Mouse (Mus musculus): ENCODE results near the gene 4933407L21Rik. TPM values are rescaled to one million over a fixed set of nuclear protein-coding genes. Genes with fewer than 3 reads are reported as not detected.

4933407L21Rik gene
- not detected for total RNA-seq (2021)

DNA sequence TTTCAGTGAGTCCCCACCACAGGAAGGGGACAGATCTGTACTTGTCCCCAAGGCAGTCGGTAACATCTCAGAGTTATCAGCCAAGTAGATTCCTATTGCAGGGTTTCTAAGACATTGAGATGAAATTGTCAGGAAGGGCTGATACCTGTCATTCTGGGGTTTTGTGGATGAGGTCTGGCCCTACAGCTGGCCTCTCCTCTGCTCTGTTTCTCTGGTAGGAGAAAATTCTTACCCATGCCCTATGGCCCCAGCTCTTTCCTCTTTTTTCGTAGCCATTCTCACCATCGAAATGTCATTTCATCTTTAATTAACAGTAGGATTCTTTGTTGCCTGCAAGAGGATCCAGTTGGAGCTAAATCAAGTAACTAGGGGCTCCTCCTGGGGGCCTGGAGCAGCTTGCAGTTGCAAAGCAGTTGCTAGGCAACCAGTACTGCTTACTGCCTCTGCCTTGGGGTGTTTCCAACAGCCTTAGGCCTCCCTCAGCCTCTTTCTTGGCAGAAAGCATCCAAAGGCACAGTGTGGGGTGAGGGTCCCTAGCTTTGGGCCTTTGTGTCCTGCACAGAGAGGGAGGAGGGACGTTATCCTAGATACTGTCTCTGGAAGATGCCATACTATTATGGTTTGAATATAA, at the start of gene 4933407L21Rik:
Gene 4933407L21Rik, plus strand, starts transcription at position 427 of the 631 bp plus-strand sequence.
- DNase-seq (ENCODE audit: low spot score): no peak
- intact Hi-C loops (cut with DNase I): no loop called here

- intact Hi-C loops (cut with DNase I): no loop called here
- DNase-seq (ENCODE audit: low spot score): no peak
These were observed 46.3 kb upstream of the 4933407L21Rik start for GRCm38 (mm10) chr1:85882003-85882402.

- intact Hi-C loops (cut with DNase I): no loop called here
- no peak for DNase-seq (ENCODE audit: low spot score)
These were observed 41.1 kb upstream of the 4933407L21Rik start for GRCm38 (mm10) chr1:85887221-85887620.

- peak; percentile 74 for DNase-seq (ENCODE audit: low spot score)
- intact Hi-C loops (cut with DNase I): loop anchor here (2.0 kb wide), 1 partner anchor 41 kb away; no protein-coding TSS in a partner anchor
These were observed 34.0 kb upstream of the 4933407L21Rik start, which contains the start of gene Itm2c for GRCm38 (mm10) chr1:85894231-85894747. TSS of gene Itm2c (plus strand) at chr1:85894281.

- intact Hi-C loops (cut with DNase I): loop anchor here (2.0 to 5.0 kb wide), 2 partner anchors 37 to 42 kb away; no protein-coding TSS in a partner anchor
- no peak for DNase-seq (ENCODE audit: low spot score)
These were observed 33.4 kb upstream of the 4933407L21Rik start for GRCm38 (mm10) chr1:85894748-85895360.

DNA sequence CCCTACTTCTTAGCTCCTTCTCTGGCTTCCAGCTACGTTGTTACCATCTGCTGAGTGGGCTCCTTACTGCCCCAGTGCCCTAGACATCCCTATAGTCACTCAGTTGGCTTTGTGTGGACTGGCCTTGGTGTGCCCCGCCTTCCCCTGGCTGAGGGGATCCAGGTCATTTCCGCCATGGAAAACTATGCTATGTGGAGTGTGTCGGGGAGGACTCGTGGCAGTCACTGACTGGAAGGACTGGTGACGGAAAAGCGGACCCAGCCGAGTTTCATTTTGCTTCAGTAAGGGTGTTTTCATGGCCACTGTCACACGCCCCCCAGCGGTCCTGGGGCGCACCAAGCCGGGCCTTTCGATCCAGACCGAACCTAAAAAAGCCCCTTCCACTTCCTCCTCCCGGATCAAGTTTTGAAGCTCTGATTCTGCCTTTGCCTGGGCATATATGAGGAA, 32.9 kb upstream of the 4933407L21Rik start:
- intact Hi-C loops (cut with DNase I): loop anchor here (2.0 to 5.0 kb wide), 2 partner anchors 37 to 43 kb away; no protein-coding TSS in a partner anchor
- DNase-seq (ENCODE audit: low spot score): peak; percentile 56

DNA sequence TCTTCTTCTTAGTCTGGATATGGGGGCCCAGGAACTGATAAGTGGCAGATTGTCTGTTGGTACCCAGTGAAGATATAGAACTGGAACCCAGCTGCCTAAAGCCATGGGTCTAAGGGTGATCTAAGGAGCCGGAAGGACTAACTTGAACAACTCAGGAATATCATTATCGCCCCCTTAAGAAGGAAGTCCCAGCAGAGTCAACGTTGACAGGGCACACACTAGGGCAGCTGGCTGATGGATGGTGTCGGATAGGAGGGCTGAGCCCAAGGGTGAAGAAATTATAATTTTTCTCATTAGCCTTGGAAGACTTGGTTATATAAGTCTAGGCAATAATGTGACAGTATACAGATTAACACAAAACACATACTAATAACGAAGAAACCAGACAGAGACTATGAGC, 32.2 kb upstream of the 4933407L21Rik start:
- no peak for DNase-seq (ENCODE audit: low spot score)
- intact Hi-C loops (cut with DNase I): loop anchor here (5.0 kb wide), 1 partner anchor 36 kb away; no protein-coding TSS in a partner anchor

DNA sequence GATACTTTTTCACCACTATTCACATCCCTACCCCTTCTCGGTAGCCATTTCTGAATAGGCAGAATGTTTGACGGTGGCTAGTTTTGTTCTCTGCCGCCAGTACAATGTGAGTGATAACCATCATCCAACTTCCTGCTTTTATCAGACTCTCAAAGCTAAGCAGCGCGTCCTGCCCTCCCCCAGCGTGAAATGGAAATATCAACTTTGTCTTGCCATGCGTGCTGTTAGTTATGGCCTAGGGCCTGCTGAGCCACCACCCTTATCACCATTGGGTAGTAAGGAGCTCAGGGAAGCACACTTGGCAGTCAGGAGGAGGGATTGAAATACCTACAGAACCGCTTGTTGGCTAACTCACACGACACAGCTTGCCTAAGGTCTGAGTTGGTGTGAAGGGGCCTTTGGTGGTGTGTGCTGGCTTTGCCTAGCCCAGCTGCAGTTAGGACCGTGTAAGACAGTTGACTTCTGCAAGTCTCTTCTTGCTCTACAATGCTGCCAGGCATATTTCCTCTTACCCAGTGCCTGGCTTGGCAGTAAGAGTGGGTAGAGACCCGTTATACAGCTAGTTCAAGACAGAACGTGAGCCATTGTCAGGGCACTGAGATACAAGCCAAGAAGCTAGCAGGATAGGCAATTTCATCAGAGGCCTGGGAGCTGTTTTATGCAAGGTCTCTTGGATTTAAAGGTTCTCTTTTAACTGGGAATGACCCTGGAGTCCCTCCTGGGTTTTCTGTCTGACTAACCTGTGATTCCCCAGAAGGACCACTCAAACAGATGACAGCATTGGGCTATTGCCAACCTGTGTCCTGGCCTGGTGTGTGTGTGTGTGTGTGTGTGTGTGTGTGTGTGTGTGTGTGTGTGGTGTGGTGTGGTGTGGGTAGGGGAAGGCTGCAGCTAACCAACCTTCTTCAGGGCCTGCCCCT, 31.2 kb upstream of the 4933407L21Rik start:
- intact Hi-C loops (cut with DNase I): loop anchor here (5.0 kb wide), 1 partner anchor 35 kb away; no protein-coding TSS in a partner anchor
- DNase-seq (ENCODE audit: low spot score): no peak

DNA sequence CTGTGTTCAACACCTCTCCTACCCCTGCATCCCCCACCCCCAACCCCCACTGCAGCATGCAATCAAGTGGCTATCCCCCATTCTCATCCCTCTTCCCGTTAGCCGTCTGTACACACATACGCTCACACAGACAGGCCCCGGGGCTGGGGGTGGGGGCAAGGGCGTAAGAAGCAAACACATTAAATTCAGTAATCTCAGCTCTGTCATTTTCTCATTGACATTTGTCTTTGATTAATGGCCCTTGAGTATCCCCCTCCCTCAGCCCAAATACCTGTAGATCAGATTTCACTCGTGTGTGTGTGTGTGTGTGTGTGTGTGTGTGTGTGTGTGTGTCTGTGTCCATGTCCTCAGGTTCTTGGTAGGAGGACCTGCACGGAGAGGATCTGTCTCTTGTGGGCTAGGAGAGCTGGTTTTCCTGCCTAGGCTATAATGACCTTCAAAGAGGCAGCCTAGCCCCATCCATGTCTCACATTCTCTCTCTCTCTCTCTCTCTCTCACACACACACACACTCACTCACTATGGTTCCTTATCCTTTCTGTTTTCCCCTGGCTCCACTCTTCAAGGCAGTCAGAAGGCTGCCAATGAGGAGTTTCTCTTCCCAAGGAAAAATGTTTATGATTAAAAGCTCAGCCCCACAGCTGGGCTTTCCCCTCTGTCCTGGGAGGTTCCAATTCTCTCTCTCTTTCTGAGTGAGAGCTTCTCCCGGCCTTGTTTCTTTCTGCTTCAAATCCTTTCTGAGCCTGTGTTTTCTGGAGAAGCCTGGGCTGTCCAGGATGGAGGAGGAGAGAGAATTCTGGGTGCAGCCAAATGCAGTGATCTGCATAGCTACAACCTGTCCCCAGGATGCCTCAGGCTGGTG, 30.2 kb upstream of the 4933407L21Rik start:
- no peak for DNase-seq (ENCODE audit: low spot score)

DNA sequence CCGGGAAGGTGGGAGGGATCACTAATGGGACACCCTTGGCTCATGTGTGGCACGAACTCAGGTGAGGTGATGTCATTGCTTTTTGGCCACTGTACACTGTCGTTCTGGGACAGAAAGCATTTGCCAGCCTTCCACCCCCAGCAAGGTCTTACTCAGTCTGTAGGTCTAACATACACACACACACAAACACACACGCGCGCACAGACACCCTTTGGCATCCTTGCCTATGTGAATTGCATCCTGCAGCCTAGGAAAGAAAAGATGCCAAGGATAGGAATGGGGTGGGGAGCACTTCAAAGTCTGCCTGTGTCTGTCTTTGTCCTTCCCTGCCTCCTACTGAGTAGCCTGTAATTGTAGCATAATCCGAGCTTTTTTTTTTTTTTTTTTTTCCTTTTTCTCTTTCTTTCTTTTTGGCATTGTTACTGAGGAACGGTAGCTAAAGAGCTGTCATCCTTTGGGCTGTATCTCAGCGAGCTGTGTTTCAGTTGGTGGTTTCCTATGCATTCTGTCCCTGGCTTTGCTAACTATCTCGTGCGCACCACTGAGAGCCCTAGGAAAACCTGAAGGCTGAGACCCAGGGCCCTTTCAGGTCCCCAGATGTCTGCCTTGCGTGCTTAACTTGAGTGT, 29.4 kb upstream of the 4933407L21Rik start:
- intact Hi-C loops (cut with DNase I): loop anchor here (5.0 kb wide), 1 partner anchor 33 kb away; no protein-coding TSS in a partner anchor
- DNase-seq (ENCODE audit: low spot score): no peak

More for the DNA sequence above, 30.2 kb upstream of the 4933407L21Rik start:
- intact Hi-C loops (cut with DNase I): loop anchor here (5.0 kb wide), 1 partner anchor 34 kb away; no protein-coding TSS in a partner anchor

DNA sequence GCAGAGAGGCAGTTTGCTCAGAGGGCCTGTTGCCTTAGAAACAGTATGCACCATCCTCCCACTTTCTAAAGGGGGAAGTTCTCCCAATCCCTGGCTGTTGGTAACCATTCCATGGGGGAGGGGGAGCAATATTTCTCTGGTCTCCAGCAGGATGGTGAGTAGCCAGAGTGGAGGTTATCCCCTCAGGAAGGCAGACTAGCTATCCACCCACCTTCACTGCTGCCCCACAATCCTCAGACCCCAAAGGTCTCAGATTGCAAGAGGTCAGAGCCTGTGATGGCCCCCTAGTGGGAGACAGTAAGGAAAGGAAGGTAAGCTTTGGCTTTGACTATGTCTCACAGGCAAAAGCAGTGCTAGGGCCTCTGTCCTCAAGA, 28.9 kb upstream of the 4933407L21Rik start:
- no peak for DNase-seq (ENCODE audit: low spot score)
- intact Hi-C loops (cut with DNase I): loop anchor here (5.0 kb wide), 1 partner anchor 33 kb away; no protein-coding TSS in a partner anchor

- no peak for DNase-seq (ENCODE audit: low spot score)
- intact Hi-C loops (cut with DNase I): loop anchor here (5.0 kb wide), 1 partner anchor 108 kb away; the partner anchor contains the start of gene Cab39
These were observed 27.6 kb upstream of the 4933407L21Rik start for GRCm38 (mm10) chr1:85900521-85901333.

GRCm38 (mm10) chr1:85901516-85902107, 26.7 kb upstream of the 4933407L21Rik start:
- intact Hi-C loops (cut with DNase I): loop anchor here (5.0 kb wide), 1 partner anchor 109 kb away; the partner anchor contains the start of gene Cab39
- DNase-seq (ENCODE audit: low spot score): no peak

DNA sequence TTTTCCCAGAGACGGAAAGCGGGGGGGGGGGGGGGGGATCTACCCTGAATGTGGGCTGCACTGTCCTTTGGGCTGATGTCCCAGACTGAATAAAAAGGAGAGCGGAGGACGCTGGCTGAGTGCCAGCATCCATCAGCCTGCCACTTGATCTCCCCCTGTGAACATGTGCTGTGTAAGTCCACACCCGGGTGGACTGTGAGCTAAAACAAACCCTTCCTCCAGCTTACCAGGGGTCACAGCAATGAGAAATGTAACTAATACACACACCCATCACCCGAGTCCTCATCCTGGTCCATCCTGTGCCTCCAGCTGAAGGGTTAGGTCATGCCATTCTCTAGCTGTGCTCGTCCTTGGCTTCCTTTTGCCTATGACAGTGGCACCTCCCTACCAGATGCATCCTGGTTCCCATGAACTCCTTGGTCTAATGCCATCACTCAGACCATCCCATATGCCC, 26.1 kb upstream of the 4933407L21Rik start:
- peak; percentile 27 for DNase-seq (ENCODE audit: low spot score)

GRCm38 (mm10) chr1:85906892-85907291, 21.4 kb upstream of the 4933407L21Rik start:
- intact Hi-C loops (cut with DNase I): no loop called here
- DNase-seq (ENCODE audit: low spot score): no peak

More for the DNA sequence above, 26.1 kb upstream of the 4933407L21Rik start:
- intact Hi-C loops (cut with DNase I): loop anchor here (5.0 kb wide), 1 partner anchor 110 kb away; the partner anchor contains the start of gene Cab39

GRCm38 (mm10) chr1:85908754-85909590, 19.3 kb upstream of the 4933407L21Rik start:
- intact Hi-C loops (cut with DNase I): no loop called here
- DNase-seq (ENCODE audit: low spot score): no peak

Data from heart, postnatal 25 days (tissue).